Mouse (Mus musculus) MEL (cell line): ENCODE data around the gene Gm4131. TPM values are rescaled to one million over a fixed set of nuclear protein-coding genes. Genes with fewer than 3 reads are reported as not detected.

Experiments used
- DNase-seq: peaks from one replicate; pipeline ENCODE4 v3.0.0; 2011; ENCODE audit warnings: low read depth, low spot score
- H3K27ac ChIP-seq: 2 replicates; pipeline ENCODE4 v1.5.1; 2012; ENCODE audit warnings: low read depth, mild to moderate bottlenecking, control low read depth, low read length, moderate library complexity; ENCODE audit not compliant: control insufficient read depth
- H3K27me3 ChIP-seq, 2 experiments: fragments of 150-350 bp in 1 of 2; sonication (generic) in 1 of 2; 2 replicates each; pipeline ENCODE4 v1.6.1; 2012; ENCODE audit warnings: low read length in 2 of 2, mild to moderate bottlenecking in 2 of 2, improper control_type of control experiment in 1 of 2, moderate library complexity in 1 of 2; ENCODE audit not compliant: insufficient read depth in 2 of 2, control insufficient read depth in 1 of 2
- H3K36me3 ChIP-seq, 2 experiments: 2 replicates each; pipeline ENCODE4 v1.6.1; 2012 to 2014; ENCODE audit warnings: low read length in 2 of 2, improper control_type of control experiment in 1 of 2, inconsistent platforms in 1 of 2, mild to moderate bottlenecking in 1 of 2; ENCODE audit not compliant: insufficient read depth in 2 of 2, control insufficient read depth in 1 of 2
- H3K4me1 ChIP-seq, 2 experiments: fragments of 150-350 bp in 1 of 2; sonication (generic) in 1 of 2; 2 replicates each; pipeline ENCODE4 v1.6.1; 2012; ENCODE audit warnings: low read length in 2 of 2, improper control_type of control experiment in 1 of 2, mild to moderate bottlenecking in 1 of 2; ENCODE audit not compliant: insufficient read depth in 2 of 2, control insufficient read depth in 1 of 2
- H3K4me3 ChIP-seq, 2 experiments: fragments of 150-350 bp in 1 of 2; sonication (generic) in 1 of 2; 2 replicates each; pipeline ENCODE4 v1.5.1; 2012; ENCODE audit warnings: low read depth in 2 of 2, low read length in 2 of 2, mild to moderate bottlenecking in 2 of 2, moderate library complexity in 2 of 2, control low read depth in 1 of 2, improper control_type of control experiment in 1 of 2; ENCODE audit not compliant: control insufficient read depth in 1 of 2, insufficient read depth in 1 of 2
- H3K79me2 ChIP-seq: 2 replicates; pipeline ENCODE4 v1.6.1; 2012; ENCODE audit warnings: mild to moderate bottlenecking, low read length, moderate library complexity; ENCODE audit not compliant: control insufficient read depth, poor library complexity, insufficient read depth
- H3K9ac ChIP-seq: 2 replicates; pipeline ENCODE4 v1.6.1; 2012; ENCODE audit warnings: low read depth, mild to moderate bottlenecking, control low read depth, low read length, moderate library complexity; ENCODE audit not compliant: control insufficient read depth, poor library complexity, severe bottlenecking
- H3K9me3 ChIP-seq: fragments of 150-350 bp; sonication (generic); replicated peaks from 2 replicates; pipeline ENCODE4 v1.6.1; 2012; ENCODE audit warnings: mild to moderate bottlenecking, low read length, improper control_type of control experiment, moderate library complexity; ENCODE audit not compliant: insufficient read depth
- CHD1 ChIP-seq: IDR thresholded peaks from 2 replicates; pipeline ENCODE4 v1.6.1; 2012; ENCODE audit warnings: low read depth, mild to moderate bottlenecking, inconsistent platforms, low read length, improper control_type of control experiment
- ETS1 ChIP-seq: IDR thresholded peaks from 2 replicates; pipeline ENCODE4 v1.6.1; 2012; ENCODE audit warnings: low read depth, mild to moderate bottlenecking, inconsistent platforms, low read length, improper control_type of control experiment, moderate library complexity
- GABPA ChIP-seq: IDR thresholded peaks from 2 replicates; pipeline ENCODE4 v1.6.1; 2012; ENCODE audit warnings: low read depth, mild to moderate bottlenecking, inconsistent platforms, low read length, improper control_type of control experiment, moderate library complexity
- HCFC1 ChIP-seq: IDR thresholded peaks from 2 replicates; pipeline ENCODE4 v1.6.1; 2012; ENCODE audit warnings: low read depth, mild to moderate bottlenecking, inconsistent platforms, low read length, improper control_type of control experiment, moderate library complexity
- JUND ChIP-seq: IDR thresholded peaks from 2 replicates; pipeline ENCODE4 v1.6.1; 2011; ENCODE audit warnings: low read depth, mild to moderate bottlenecking, improper control_type of control experiment, low read length
- MAFK ChIP-seq: IDR thresholded peaks from 2 replicates; pipeline ENCODE4 v1.6.1; 2011; ENCODE audit warnings: low read depth, mild to moderate bottlenecking, low read length, improper control_type of control experiment, borderline replicate concordance
- MAX ChIP-seq: IDR thresholded peaks from 2 replicates; pipeline ENCODE4 v1.6.1; 2011; ENCODE audit warnings: low read length, improper control_type of control experiment
- MAZ ChIP-seq: IDR thresholded peaks from 2 replicates; pipeline ENCODE4 v1.6.1; 2012; ENCODE audit warnings: low read depth, mild to moderate bottlenecking, inconsistent platforms, low read length, improper control_type of control experiment
- MEF2A ChIP-seq: IDR thresholded peaks from 2 replicates; pipeline ENCODE4 v1.6.1; 2014; ENCODE audit warnings: low read depth, mild to moderate bottlenecking, inconsistent platforms, low read length, improper control_type of control experiment; ENCODE audit not compliant: poor library complexity, insufficient replicate concordance, severe bottlenecking; ENCODE audit errors: extremely low read depth
- MYB ChIP-seq: IDR thresholded peaks from 2 replicates; pipeline ENCODE4 v1.6.1; 2011; ENCODE audit warnings: mild to moderate bottlenecking, low read depth, low read length, improper control_type of control experiment
- NELFE ChIP-seq: IDR thresholded peaks from 2 replicates; pipeline ENCODE4 v1.6.1; 2011; ENCODE audit warnings: low read depth, low read length, improper control_type of control experiment
- NRF1 ChIP-seq: IDR thresholded peaks from 2 replicates; pipeline ENCODE4 v1.6.1; 2014; ENCODE audit warnings: low read depth, mild to moderate bottlenecking, inconsistent platforms, low read length, improper control_type of control experiment, moderate library complexity; ENCODE audit not compliant: poor library complexity, insufficient read depth, severe bottlenecking
- RAD21 ChIP-seq: IDR thresholded peaks from 2 replicates; pipeline ENCODE4 v1.6.1; 2011; ENCODE audit warnings: mild to moderate bottlenecking, low read depth, low read length, improper control_type of control experiment
- SIN3A ChIP-seq: IDR thresholded peaks from 2 replicates; pipeline ENCODE4 v1.6.1; 2012; ENCODE audit warnings: low read length, improper control_type of control experiment, inconsistent platforms
- TAL1 ChIP-seq: IDR thresholded peaks from 2 replicates; pipeline ENCODE4 v1.6.1; 2012; ENCODE audit warnings: mild to moderate bottlenecking, inconsistent platforms, low read length, moderate library complexity, mixed read lengths
- TBP ChIP-seq: IDR thresholded peaks from 2 replicates; pipeline ENCODE4 v1.8.0; 2011; ENCODE audit warnings: low read depth, low read length, improper control_type of control experiment
- USF1 ChIP-seq: IDR thresholded peaks from 2 replicates; pipeline ENCODE4 v1.6.1; 2014; ENCODE audit warnings: low read depth, mild to moderate bottlenecking, inconsistent platforms, low read length, improper control_type of control experiment, moderate library complexity
- USF2 ChIP-seq, 2 experiments: IDR thresholded peaks; 2 replicates each; pipeline ENCODE4 v1.6.1; 2011 to 2012; ENCODE audit warnings: improper control_type of control experiment in 2 of 2, low read length in 2 of 2, borderline replicate concordance in 1 of 2, inconsistent platforms in 1 of 2, low read depth in 1 of 2, mild to moderate bottlenecking in 1 of 2; ENCODE audit not compliant: insufficient read depth in 1 of 2
- ZKSCAN1 ChIP-seq: IDR thresholded peaks from 2 replicates; pipeline ENCODE4 v1.6.1; 2012; ENCODE audit warnings: low read depth, mild to moderate bottlenecking, inconsistent platforms, low read length, improper control_type of control experiment, moderate library complexity
- ZMIZ1 ChIP-seq: IDR thresholded peaks from 2 replicates; pipeline ENCODE4 v1.6.1; 2012; ENCODE audit warnings: low read depth, mild to moderate bottlenecking, inconsistent platforms, low read length, improper control_type of control experiment, moderate library complexity
- polyA plus RNA-seq, 2 experiments: library from polyadenylated mRNA; stranded (reverse) in 1 of 2; unstranded in 1 of 2; fragments of >175 nt in 1 of 2; fragments of >200 nt in 1 of 2; gene quantifications; 2 replicates each; pipeline versions ENCODE4 v1.2.1 to v1.2.4; 2012; ENCODE audit warnings: low replicate concordance in 2 of 2, low read depth in 1 of 2; ENCODE audit not compliant: insufficient read length in 2 of 2, insufficient read depth in 1 of 2, missing spikeins in 1 of 2
- total RNA-seq: library from RNA; depleted of rRNA; stranded (reverse); fragments of 300-350 nt; gene quantifications from 2 replicates; pipeline ENCODE4 v1.2.3, GENCODE M21; 2012

The Gm4131 gene
- total and polyA plus RNA-seq, 3 experiments: not detected

DNA sequence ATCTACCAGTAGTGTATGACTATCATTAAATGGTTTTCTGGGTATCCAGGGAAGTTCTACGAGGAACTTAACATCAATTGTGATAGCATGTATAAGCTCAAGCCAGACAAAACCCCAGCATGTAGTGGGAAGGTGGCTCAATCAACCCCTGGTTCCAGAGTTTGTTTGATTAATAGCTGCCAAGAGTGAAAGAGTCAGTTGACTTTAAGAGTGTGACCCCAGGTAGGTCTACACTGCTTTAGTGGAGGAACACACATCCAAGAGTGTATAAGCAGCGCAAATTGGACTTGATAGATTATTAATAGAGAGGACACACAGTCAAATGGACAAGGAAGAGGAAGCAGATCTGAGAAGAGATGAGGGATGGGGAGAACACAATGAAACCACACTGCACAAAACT is 128.9 kb downstream of the Gm4131 start:
- no peaks in the 10 kb centered on the region for H3K79me2 ChIP-seq
- no peaks in the 10 kb centered on the region for H3K9me3 ChIP-seq
- TF ChIP-seq RAD21: no peak
- TF ChIP-seq USF2 (IDR thresholded peaks at IDR 0.05; ENCODE audit: borderline replicate concordance in 1 of 2, insufficient read depth in 1 of 2, low read depth in 1 of 2, low read length in 2 of 2): no peak
- TF ChIP-seq ZMIZ1: no peak
- no peak for TF ChIP-seq CHD1
- no peak for TF ChIP-seq NRF1
- TF ChIP-seq MEF2A: no peak
- no peak for TF ChIP-seq MYB
- no peak for TF ChIP-seq GABPA
- no peak for TF ChIP-seq TBP
- no peak for TF ChIP-seq NELFE
- TF ChIP-seq ETS1: no peak
- TF ChIP-seq HCFC1: no peak
- TF ChIP-seq USF1: no peak
- no peak for TF ChIP-seq MAX
- no peak for TF ChIP-seq JUND
- TF ChIP-seq ZKSCAN1: no peak
- no peak overlapping the region for H3K9ac ChIP-seq
- H3K4me3 ChIP-seq: no peak overlapping the region
- no peaks in the 10 kb centered on the region; a peak in 1 of 4 replicates for H3K27me3 ChIP-seq
- H3K4me1 ChIP-seq: no peaks in the 10 kb centered on the region
- no peak overlapping the region for H3K27ac ChIP-seq
- no peak for DNase-seq
- H3K36me3 ChIP-seq: no peaks in the 10 kb centered on the region

DNA sequence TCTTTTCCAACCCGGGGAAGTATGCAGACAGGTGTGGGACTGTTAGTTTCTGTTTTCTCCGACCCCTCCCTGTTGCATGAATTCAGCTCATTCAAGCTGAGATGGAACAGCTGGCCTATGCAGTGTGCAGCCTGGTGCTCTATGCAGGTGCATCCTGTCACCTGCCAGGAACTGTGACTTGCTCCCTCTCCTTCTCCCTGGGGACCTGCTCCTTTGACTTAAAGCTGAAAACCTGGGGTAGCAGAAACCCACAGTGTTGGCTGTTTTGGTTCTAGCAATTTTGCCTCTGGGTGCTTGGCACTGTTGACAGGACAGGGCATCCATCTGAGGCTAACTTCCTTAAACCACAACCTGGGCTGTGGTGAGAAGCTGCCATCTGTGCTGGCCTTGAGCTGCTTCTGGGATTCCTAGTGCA is 141.4 kb downstream of the Gm4131 start:
- TF ChIP-seq TAL1 (no peak), CHD1 (no peak), MAX (no peak), USF1 (no peak), MAZ (no peak), MAFK (no peak), SIN3A (no peak), GABPA (no peak)
- Histone ChIP-seq H3K9me3 (no peaks in the 10 kb centered on the region), H3K79me2 (no peaks in the 10 kb centered on the region), H3K27ac (no peak overlapping the region), H3K4me1 (no peaks in the 10 kb centered on the region), H3K4me3 (no peak overlapping the region), H3K9ac (no peak overlapping the region), H3K27me3 (no peaks in the 10 kb centered on the region), H3K36me3 (no peaks in the 10 kb centered on the region)
- no peak for DNase-seq
